Mouse (Mus musculus) heart, postnatal 0 days (tissue): ENCODE results near the gene Erh.

Source experiments
- CTCF ChIP-seq: IDR thresholded peaks from 2 replicates; pipeline ENCODE4 v1.5.1; 2016; ENCODE audit warnings: antibody characterized with exemption, control low read depth, low read depth
- EP300 ChIP-seq: IDR thresholded peaks from 2 replicates; pipeline ENCODE4 v1.6.1; 2016; ENCODE audit warnings: antibody characterized with exemption, low read depth

DNA sequence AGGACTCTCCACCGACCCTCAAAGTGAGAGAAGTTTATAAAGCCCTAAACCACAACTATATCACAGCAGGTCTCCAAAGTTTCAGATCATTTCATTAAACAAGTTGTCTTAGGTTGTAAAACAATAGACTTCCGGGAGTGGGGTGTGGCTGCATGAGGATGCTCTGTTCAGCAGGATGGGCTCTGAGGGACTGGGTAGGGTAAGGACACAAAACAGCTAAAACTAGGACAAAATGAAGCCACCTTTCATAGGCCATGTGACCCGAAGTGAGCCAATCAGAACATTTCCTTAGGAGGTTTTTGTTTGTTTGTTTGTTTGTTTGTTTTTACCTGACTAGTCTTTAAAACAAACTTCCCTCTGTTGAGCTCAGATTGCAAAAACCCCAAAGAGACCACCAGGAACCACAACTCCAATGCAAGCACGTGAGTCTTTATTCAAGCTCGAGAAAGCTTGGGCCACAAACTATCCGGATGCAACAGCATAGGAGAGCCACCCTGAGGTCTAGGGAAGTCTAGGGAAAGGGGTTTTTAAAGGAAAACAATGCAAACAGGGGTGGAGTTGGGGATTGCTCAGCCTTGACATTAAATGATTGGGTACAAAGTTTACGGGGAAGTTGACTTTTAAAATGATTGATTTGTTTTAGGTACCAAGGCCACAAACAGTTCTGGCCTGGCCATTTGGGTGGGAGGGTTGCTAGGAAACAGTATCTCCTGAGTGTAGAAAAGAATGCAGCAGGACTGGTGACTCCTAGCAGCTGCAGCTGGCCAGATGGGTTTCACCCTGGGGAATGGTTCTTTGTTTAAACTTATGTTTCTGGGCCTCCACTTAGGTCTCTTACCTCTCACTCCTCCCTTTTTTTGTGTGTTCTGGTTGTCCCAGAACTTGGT lies 28.5 kb downstream of the Erh start:
- TF ChIP-seq CTCF (no peak), EP300 (no peak)
